8 mouse cellular contexts compared by ENCODE assay signal in genomic region chr8:121851716-121852115, GRCm38 (mm10). TPM values are rescaled to one million over a fixed set of nuclear protein-coding genes. Genes with fewer than 3 reads are reported as not detected.
A peak's percentile ranks its signal among the peaks of the same experiment; 100 is the strongest.
DNase-seq lines count a peak whose midpoint lies in the region; ATAC-seq and TF ChIP-seq lines count a peak whose summit lies in the region.

No protein-coding gene starts in this region.

- ATAC-seq in kidney, embryonic 16.5 days (ENCODE audit: low FRiP score, low TSS enrichment), result no peak
- ATAC-seq in hindbrain, embryonic 16.5 days, result no peak

- no peak for DNase-seq in kidney, postnatal 36 days
- no peak for DNase-seq in ES-E14 (ENCODE audit: low read depth, low spot score)
- DNase-seq in layer of hippocampus, postnatal 14 days (ENCODE audit: low spot score in 2 of 2), result no peak
- no peak for DNase-seq in kidney, postnatal 14 days
- DNase-seq in thymus, postnatal 10 days (ENCODE audit: low spot score in 2 of 2), result no peak

- H3K4me2 ChIP-seq in kidney, embryonic 16.5 days (replicated peaks; ENCODE audit: low read depth, low read length), result no peak overlapping the region
- no peak overlapping the region; the same call in 1 of the 2 replicates for H3K4me2 ChIP-seq in hindbrain, embryonic 16.5 days (ENCODE audit: low read length)
- H3K4me2 ChIP-seq in myocyte (ENCODE audit: low read depth), result peak overlapping the region; percentile 63

- H3K36me3 ChIP-seq in kidney, embryonic 16.5 days (ENCODE audit: insufficient read depth, low read length), result no peaks in the 10 kb centered on the region
- no peaks in the 10 kb centered on the region for H3K36me3 ChIP-seq in ES-E14 (ENCODE audit: control insufficient read depth, insufficient read depth, low read length, poor library complexity, severe bottlenecking)
- no peaks in the 10 kb centered on the region for H3K36me3 ChIP-seq in hindbrain, embryonic 16.5 days (ENCODE audit: control insufficient read depth, insufficient read depth, low read length)
- H3K36me3 ChIP-seq in myocyte (ENCODE audit: control insufficient read depth, insufficient read depth), result no peaks in the 10 kb centered on the region

- no peak overlapping the region for H3K27ac ChIP-seq in kidney, embryonic 16.5 days (ENCODE audit: low read length)
- 0 out of 2 replicates have a peak overlapping the region, but pooled peaks have one; percentile 71 for H3K27ac ChIP-seq in ES-E14 (ENCODE audit: insufficient read depth, low read depth, low read length, poor library complexity, severe bottlenecking)
- no peak overlapping the region for H3K27ac ChIP-seq in hindbrain, embryonic 16.5 days (ENCODE audit: low read depth, low read length)

- 0 out of 2 replicates have a peak, but pooled peaks cover 2% of the 10 kb centered on the region for H3K27me3 ChIP-seq in kidney, embryonic 16.5 days (ENCODE audit: insufficient read depth, low read length)
- H3K27me3 ChIP-seq in hindbrain, embryonic 16.5 days (replicated peaks; ENCODE audit: control insufficient read depth, insufficient read depth, low read length), result peaks cover 6% of the 10 kb centered on the region; the same call in 1 of the 2 replicates
- H3K27me3 ChIP-seq in myocyte (ENCODE audit: control insufficient read depth, insufficient read depth, insufficient read length), result no peaks in the 10 kb centered on the region

- no peaks in the 10 kb centered on the region for H3K79me2 ChIP-seq in myocyte (ENCODE audit: control insufficient read depth, insufficient read depth)

- H3K9me3 ChIP-seq in kidney, embryonic 16.5 days (ENCODE audit: low read length), result no peaks in the 10 kb centered on the region
- no peaks in the 10 kb centered on the region for H3K9me3 ChIP-seq in ES-E14 (ENCODE audit: control insufficient read depth, insufficient read depth, low read depth, low read length)
- no peaks in the 10 kb centered on the region for H3K9me3 ChIP-seq in hindbrain, embryonic 16.5 days (ENCODE audit: control insufficient read depth, low read length)

- WGBS in kidney, embryonic 16.5 days, result 70% methylated on average over 7 of the region's 7 CpGs
- WGBS in hindbrain, embryonic 16.5 days, result 48% methylated on average over 7 of the region's 7 CpGs

- peaks cover 6% of the 10 kb centered on the region; the same call in 1 of the 2 replicates for H3K4me1 ChIP-seq in kidney, embryonic 16.5 days (ENCODE audit: insufficient read depth, low read length)
- peaks cover 7 to 15% of the 10 kb centered on the region in 2 experiments; a peak in 3 of 4 replicates for H3K4me1 ChIP-seq in ES-E14 (ENCODE audit: control insufficient read depth in 2 of 2, insufficient read depth in 2 of 2, low read length in 2 of 2, poor library complexity in 1 of 2)
- peaks cover 11% of the 10 kb centered on the region for H3K4me1 ChIP-seq in hindbrain, embryonic 16.5 days (ENCODE audit: control insufficient read depth, insufficient read depth, low read depth, low read length)

- TF ChIP-seq POLR2A in myocyte (IDR thresholded peaks at IDR 0.05; ENCODE audit: insufficient read length, low read depth), result no peak

- in situ Hi-C loops in ES-E14 (cut with MboI; ENCODE audit: low sequenced_read_pairs in 2 of 2, unreplicated experiment in 2 of 2), result loop anchor here in 1 of 2 experiments (10.0 kb wide), 1 partner anchor 63 kb away; no protein-coding TSS in a partner anchor

- no peak overlapping the region for H3K4me3 ChIP-seq in kidney, embryonic 16.5 days (ENCODE audit: low read length)
- H3K4me3 ChIP-seq in ES-E14 (ENCODE audit: insufficient read depth in 1 of 2, low read depth in 1 of 2, low read length in 2 of 2, poor library complexity in 1 of 2, severe bottlenecking in 1 of 2) (no peak overlapping the region), myocyte (no peak overlapping the region)
- no peak overlapping the region for H3K4me3 ChIP-seq in hindbrain, embryonic 16.5 days (ENCODE audit: low read length)

- no peak overlapping the region for H3ac ChIP-seq in myocyte (ENCODE audit: control insufficient read depth, insufficient read length)

- H3K9ac ChIP-seq in kidney, embryonic 16.5 days (replicated peaks; ENCODE audit: low read length), result 0 out of 2 replicates have a peak overlapping the region, but pooled peaks have one; percentile 69
- H3K9ac ChIP-seq in ES-E14 (ENCODE audit: insufficient read depth, low read depth, low read length, poor library complexity, severe bottlenecking), result peak overlapping the region; percentile 69
- peak overlapping the region; percentile 57; the same call in 1 of the 2 replicates for H3K9ac ChIP-seq in hindbrain, embryonic 16.5 days (ENCODE audit: low read depth, low read length)

TF ChIP-seq in ES-E14, 5 proteins besides CTCF, POLR2A, EP300 and RAD21:
- TF ChIP-seq ZC3H11A (IDR thresholded peaks at IDR 0.05; ENCODE audit: borderline replicate concordance, low read depth, low read length) (no peak), CHD2 (IDR thresholded peaks at IDR 0.05; ENCODE audit: low read depth, low read length) (no peak), ZNF384 (IDR thresholded peaks at IDR 0.05; ENCODE audit: low read depth, low read length) (no peak), HCFC1 (IDR thresholded peaks at IDR 0.05; ENCODE audit: borderline replicate concordance, insufficient read depth, low read length) (no peak), MAFK (IDR thresholded peaks at IDR 0.05; ENCODE audit: insufficient read depth, low read depth, low read length) (no peak)
TF ChIP-seq in ES-E14: peak in this region for 0.

TF ChIP-seq in myocyte, 11 proteins besides CTCF, POLR2A, EP300 and RAD21:
- TF ChIP-seq TCF3 (IDR thresholded peaks at IDR 0.05; ENCODE audit: insufficient read length, low read depth), result no peak
- TF ChIP-seq MAX (IDR thresholded peaks at IDR 0.05; ENCODE audit: low read depth), result no peak
- TF ChIP-seq POLR2AphosphoS2 (IDR thresholded peaks at IDR 0.05; ENCODE audit: insufficient read length, low read depth), result peak; percentile 18
TF ChIP-seq in myocyte: peak in this region for 1.

RNA-seq across cellular contexts. Expression of gene Klhdc4, which starts 22.3 kb away (rescaled TPM):
- 48.4 and 50.1 TPM in 2 replicates for polyA plus RNA-seq in kidney, embryonic 16.5 days (2015; fragmentation: Nextera tagmentation; extraction: Ambion mirVana)
- 65.9 and 84.3 TPM in 2 replicates for total RNA-seq in ES-E14 (2012; rRNA removed)
- 42.1 and 44.5 TPM in 2 replicates for polyA plus RNA-seq in hindbrain, embryonic 16.5 days (2015; fragmentation: Nextera tagmentation; extraction: Ambion mirVana)
- 31.4 TPM for polyA plus RNA-seq in myocyte (2012; fragmentation: generic; extraction: Trizol)
- 10 to 100 TPM; 28.0 to 30.7 TPM for total RNA-seq in layer of hippocampus, postnatal 14 days (2021)

RNA-seq across cellular contexts. Expression of gene Slc7a5, which starts 55.8 kb away (rescaled TPM):
- polyA plus RNA-seq in kidney, embryonic 16.5 days (2015; fragmentation: Nextera tagmentation; extraction: Ambion mirVana), result 15.1 and 17.0 TPM in 2 replicates
- 173 and 307 TPM in 2 replicates for total RNA-seq in ES-E14 (2012; rRNA removed)
- polyA plus RNA-seq in hindbrain, embryonic 16.5 days (2015; fragmentation: Nextera tagmentation; extraction: Ambion mirVana), result 44.9 and 57.8 TPM in 2 replicates
- polyA plus RNA-seq in myocyte (2012; fragmentation: generic; extraction: Trizol), result 612 TPM
- total RNA-seq in layer of hippocampus, postnatal 14 days (2021), result 100 to 1,000 TPM; 133 to 140 TPM

Comparison
In these comparisons a context has a peak if more than half of its experiments do, and no peak if none do; other contexts are left out.
1. RNA of gene Slc7a5, which starts 55.8 kb away (polyA plus RNA-seq): 612 TPM in myocyte (single experiment); 44.9 to 57.8 TPM in hindbrain, embryonic 16.5 days and 15.1 to 17.0 TPM in kidney, embryonic 16.5 days; every median in the first group is over 10 times any median in the second.
2. Peak in every context shown above with its lines, with median percentiles within 50 percentile points of each other: H3K9ac ChIP-seq.